In the genomic region with DNA sequence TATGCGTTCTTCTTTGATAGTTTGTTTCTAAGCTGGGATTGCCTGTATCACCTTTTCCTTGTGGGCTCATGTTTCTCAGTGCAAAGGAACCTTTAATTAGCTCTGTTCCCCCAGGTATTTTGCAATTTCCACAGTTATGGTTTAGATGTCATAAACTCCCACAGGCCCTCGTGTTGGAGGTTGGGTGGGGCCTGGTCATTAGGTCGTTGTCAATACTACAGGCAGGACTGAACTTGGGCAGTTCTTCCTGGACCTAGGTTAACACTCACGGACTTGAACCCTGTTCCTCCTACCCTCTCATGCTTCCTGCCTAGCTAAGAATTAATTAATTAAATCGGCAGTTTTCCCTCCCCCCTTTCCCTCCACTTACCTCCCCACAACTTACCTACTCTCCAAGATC, we compare ENCODE assay signal across 22 mouse cellular contexts.
"Had no signal": no experiment of that assay in that cellular context is flagged by ENCODE, and none has a peak within 500 bp of the region (broad histone marks: within the 10 kb centered on the region; RNA-seq: fewer than 3 reads in every experiment).

No protein-coding gene starts in this region.

- H3K9me3 ChIP-seq: heart, embryonic 12.5 days; hindbrain, embryonic 13.5 days; hindbrain, embryonic 15.5 days; limb, embryonic 13.5 days; limb, embryonic 15.5 days; liver, embryonic 12.5 days had no signal

- H3K27me3 ChIP-seq: heart, embryonic 12.5 days; hindbrain, embryonic 15.5 days; limb, embryonic 13.5 days; limb, embryonic 15.5 days; liver, embryonic 12.5 days had no signal

- H3K9ac ChIP-seq: heart, embryonic 12.5 days; hindbrain, embryonic 13.5 days; hindbrain, embryonic 15.5 days; limb, embryonic 13.5 days; limb, embryonic 15.5 days; liver, embryonic 12.5 days; liver, embryonic 14.5 days had no signal

- H3K4me3 ChIP-seq: heart, adult 2 months; heart, embryonic 12.5 days; hindbrain, embryonic 13.5 days; hindbrain, embryonic 15.5 days; layer of hippocampus, adult 2 months; limb, embryonic 13.5 days; limb, embryonic 15.5 days; liver, embryonic 12.5 days had no signal

- H3K27ac ChIP-seq: heart, adult 2 months; hindbrain, embryonic 13.5 days; hindbrain, embryonic 15.5 days; hindbrain, postnatal 0 days; layer of hippocampus, adult 2 months; limb, embryonic 13.5 days; limb, embryonic 15.5 days; liver, embryonic 12.5 days; liver, embryonic 14.5 days had no signal

- H3K4me2 ChIP-seq: heart, embryonic 12.5 days; hindbrain, embryonic 13.5 days; hindbrain, embryonic 15.5 days; limb, embryonic 13.5 days; limb, embryonic 15.5 days; liver, embryonic 12.5 days had no signal

- ATAC-seq: hindbrain, postnatal 0 days; liver, embryonic 12.5 days had no signal

- H3K36me3 ChIP-seq: heart, embryonic 12.5 days; hindbrain, embryonic 13.5 days; hindbrain, embryonic 15.5 days; limb, embryonic 13.5 days; limb, embryonic 15.5 days; liver, embryonic 12.5 days had no signal

- DNase-seq: gastrocnemius, postnatal 14 days; gastrocnemius, postnatal 36 days; heart, adult 2 months; heart, postnatal 10 days; heart, postnatal 36 days; kidney, adult 18-20 months; kidney, adult 8-10 months; kidney, postnatal 10 days; kidney, postnatal 25 days; kidney, postnatal 4 days; layer of hippocampus, adult 9-11 months; layer of hippocampus, postnatal 36 days; left cerebral cortex, postnatal 4 days had no signal
